Mouse (Mus musculus): Measurements from ENCODE around the gene Sult1e1.

GRCm38 (mm10) chr5:87573490-87573889, 17.9 kb downstream of the Sult1e1 start:
- no peak for TF ChIP-seq MAX (IDR thresholded peaks at IDR 0.05)
- TF ChIP-seq MYOG (IDR thresholded peaks at IDR 0.05; ENCODE audit: control insufficient read depth, extremely low read depth, insufficient read length), result no peak
- TF ChIP-seq FOSL1 (IDR thresholded peaks at IDR 0.05; ENCODE audit: insufficient read depth, low read length, poor library complexity, severe bottlenecking), result no peak
- no peak for TF ChIP-seq USF1 (IDR thresholded peaks at IDR 0.05; ENCODE audit: low read depth)
